8 mouse cellular contexts compared by ENCODE assay signal in the genomic region with DNA sequence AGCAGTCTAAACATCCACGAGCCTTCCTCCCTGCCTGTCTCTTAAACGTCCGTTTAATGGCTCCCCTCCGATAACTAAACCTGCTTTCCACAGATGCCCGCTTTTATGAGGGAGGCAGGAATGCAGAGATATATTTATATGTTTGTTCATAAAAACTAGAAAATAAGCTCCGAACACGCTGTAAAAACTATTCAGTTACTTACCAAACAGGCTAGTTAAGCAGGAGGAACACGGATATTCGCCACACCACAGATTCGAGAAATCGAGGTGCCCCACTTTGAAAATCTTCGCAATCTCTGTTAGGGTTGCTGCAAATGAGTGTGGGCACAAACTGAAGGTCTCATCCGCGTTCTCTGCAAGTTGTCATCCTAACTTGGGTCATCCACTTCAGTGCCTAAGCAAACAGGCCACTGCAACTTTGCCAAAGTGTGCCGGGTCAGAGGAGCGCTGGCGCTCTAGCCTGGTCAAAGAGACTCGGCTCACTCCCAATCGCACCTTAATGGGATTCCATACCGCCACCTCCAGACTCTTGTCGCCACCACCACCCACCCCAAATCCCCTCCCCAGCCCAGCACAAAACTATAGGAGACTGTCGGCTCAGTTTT. TPM values are rescaled to one million over a fixed set of nuclear protein-coding genes. Genes with fewer than 3 reads are reported as not detected.
DNase-seq lines count a peak whose midpoint lies in the region; ATAC-seq and TF ChIP-seq lines count a peak whose summit lies in the region.
"Had no signal": no experiment of that assay in that cellular context is flagged by ENCODE, and none has a peak within 500 bp of the region (broad histone marks: within the 10 kb centered on the region; RNA-seq: fewer than 3 reads in every experiment).

No protein-coding gene starts in this region.

- H3K36me3 ChIP-seq in lung, embryonic 16.5 days (ENCODE audit: control insufficient read depth, insufficient read depth, low read length): no peaks in the 10 kb centered on the region
- no peaks in the 10 kb centered on the region for H3K36me3 ChIP-seq in intestine, postnatal 0 days (ENCODE audit: control insufficient read depth, insufficient read depth)
- H3K36me3 ChIP-seq in stomach, embryonic 15.5 days: no peaks in the 10 kb centered on the region

- H3K4me2 ChIP-seq in lung, embryonic 16.5 days (ENCODE audit: low read depth, low read length): no peak overlapping the region
- H3K4me2 ChIP-seq in intestine, postnatal 0 days (replicated peaks; ENCODE audit: low read depth): peak overlapping the region; percentile 66; the same call in 1 of the 2 replicates
- H3K4me2 ChIP-seq in stomach, embryonic 15.5 days: peak overlapping the region; percentile 52

- H3K4me3 ChIP-seq in lung, embryonic 16.5 days (ENCODE audit: low read length): peak overlapping the region; percentile 12; the same call in 1 of the 2 replicates
- peak overlapping the region; percentile 25; the same call in 1 of the 2 replicates for H3K4me3 ChIP-seq in embryonic fibroblast, embryonic 13.5 days (ENCODE audit: insufficient read depth, low read length)
- H3K4me3 ChIP-seq in intestine, postnatal 0 days (ENCODE audit: low read depth, low read length): peak overlapping the region; percentile 57
- peak overlapping the region; percentile 55 for H3K4me3 ChIP-seq in stomach, embryonic 15.5 days (replicated peaks)

- H3K4me1 ChIP-seq in lung, embryonic 16.5 days (replicated peaks; ENCODE audit: control insufficient read depth, insufficient read depth, low read length): peaks cover 12% of the 10 kb centered on the region
- H3K4me1 ChIP-seq in embryonic fibroblast, embryonic 13.5 days (ENCODE audit: control insufficient read depth, insufficient read depth, low read length): no peaks in the 10 kb centered on the region
- no peaks in the 10 kb centered on the region for H3K4me1 ChIP-seq in intestine, postnatal 0 days (replicated peaks; ENCODE audit: control insufficient read depth, insufficient read depth, low read length)
- 0 out of 2 replicates have a peak, but pooled peaks cover 7% of the 10 kb centered on the region for H3K4me1 ChIP-seq in stomach, embryonic 15.5 days

- H3K27ac ChIP-seq in lung, embryonic 16.5 days (ENCODE audit: low read length): no peak overlapping the region
- no peak overlapping the region for H3K27ac ChIP-seq in embryonic fibroblast, embryonic 13.5 days (ENCODE audit: insufficient read depth, low read length)
- H3K27ac ChIP-seq in intestine, postnatal 0 days (ENCODE audit: low read depth, low read length): no peak overlapping the region
- peak overlapping the region; percentile 38 for H3K27ac ChIP-seq in stomach, embryonic 15.5 days

- WGBS in lung, embryonic 16.5 days: 1% methylated on average over 22 of the region's 22 CpGs
- 6% methylated on average over 22 of the region's 22 CpGs for WGBS in intestine, postnatal 0 days
- 8% methylated on average over 22 of the region's 22 CpGs for WGBS in stomach, embryonic 15.5 days

- H3K9ac ChIP-seq in lung, embryonic 16.5 days (ENCODE audit: low read length): no peak overlapping the region
- no peak overlapping the region for H3K9ac ChIP-seq in intestine, postnatal 0 days (ENCODE audit: low read depth, low read length)
- no peak overlapping the region; the same call in 1 of the 2 replicates for H3K9ac ChIP-seq in stomach, embryonic 15.5 days

- ATAC-seq in lung, embryonic 16.5 days (ENCODE audit: low read depth): no peak
- ATAC-seq in intestine, postnatal 0 days: no peak
- ATAC-seq in stomach, embryonic 15.5 days (ENCODE audit: insufficient read depth, low FRiP score, low read depth): no peak

- TF ChIP-seq CTCF in embryonic fibroblast, embryonic 13.5 days (IDR thresholded peaks at IDR 0.05; ENCODE audit: borderline replicate concordance, insufficient read depth, low read length): no peak
- TF ChIP-seq CTCF in intestine, postnatal 0 days (IDR thresholded peaks at IDR 0.05; ENCODE audit: low read depth): no peak

- peaks cover 91% of the 10 kb centered on the region for H3K27me3 ChIP-seq in lung, embryonic 16.5 days (ENCODE audit: control insufficient read depth, insufficient read depth, low read depth, low read length)
- peaks cover 83% of the 10 kb centered on the region for H3K27me3 ChIP-seq in intestine, postnatal 0 days (replicated peaks; ENCODE audit: control insufficient read depth, insufficient read depth, low read length)
- peaks cover 42% of the 10 kb centered on the region for H3K27me3 ChIP-seq in stomach, embryonic 15.5 days (replicated peaks)

- H3K9me3 ChIP-seq in lung, embryonic 16.5 days (ENCODE audit: control insufficient read depth, low read length): no peaks in the 10 kb centered on the region
- no peaks in the 10 kb centered on the region for H3K9me3 ChIP-seq in intestine, postnatal 0 days (ENCODE audit: control insufficient read depth)
- H3K9me3 ChIP-seq in stomach, embryonic 15.5 days: no peaks in the 10 kb centered on the region

- TF ChIP-seq POLR2A in embryonic fibroblast, embryonic 13.5 days (IDR thresholded peaks at IDR 0.05; ENCODE audit: low read depth, low read length): no peak

- no peak for DNase-seq in lung, postnatal 36 days
- no peak for DNase-seq in spleen, adult 12 weeks (ENCODE audit: low spot score)
- no peak for DNase-seq in layer of hippocampus, adult 11-12 months (ENCODE audit: low spot score)
- DNase-seq: lung, adult 18-20 months had no signal

RNA-seq across cellular contexts. Expression of a gene that starts 0.7 kb away (rescaled TPM):
- 0.43 and 0.59 TPM in 2 replicates for polyA plus RNA-seq in lung, embryonic 16.5 days (2015; fragmentation: Nextera tagmentation; extraction: Ambion mirVana)
- 3.3 and 5.0 TPM in 2 replicates for polyA plus RNA-seq in embryonic fibroblast, embryonic 13.5 days (2011; ENCODE audit: insufficient read length, low read depth, missing spikeins)
- 3.5 and 3.9 TPM in 2 replicates for polyA plus RNA-seq in intestine, postnatal 0 days (2015; fragmentation: Nextera tagmentation; extraction: Ambion mirVana)
- polyA plus RNA-seq in stomach, embryonic 15.5 days (2015; fragmentation: Nextera tagmentation; extraction: Ambion mirVana): 9.4 and 9.8 TPM in 2 replicates
